Mouse (Mus musculus): ENCODE measurements around the gene Ldhc. TPM values are rescaled to one million over a fixed set of nuclear protein-coding genes. Genes with fewer than 3 reads are reported as not detected.
"Not testable (repeated sequence)": the region's sequence is repeated elsewhere in the genome, so short reads cannot be mapped to it uniquely, and the experiment has no call there.

Ldhc gene
- total RNA-seq, 2 experiments from 2014 or later, result 1.0 to 2.3 TPM

DNA sequence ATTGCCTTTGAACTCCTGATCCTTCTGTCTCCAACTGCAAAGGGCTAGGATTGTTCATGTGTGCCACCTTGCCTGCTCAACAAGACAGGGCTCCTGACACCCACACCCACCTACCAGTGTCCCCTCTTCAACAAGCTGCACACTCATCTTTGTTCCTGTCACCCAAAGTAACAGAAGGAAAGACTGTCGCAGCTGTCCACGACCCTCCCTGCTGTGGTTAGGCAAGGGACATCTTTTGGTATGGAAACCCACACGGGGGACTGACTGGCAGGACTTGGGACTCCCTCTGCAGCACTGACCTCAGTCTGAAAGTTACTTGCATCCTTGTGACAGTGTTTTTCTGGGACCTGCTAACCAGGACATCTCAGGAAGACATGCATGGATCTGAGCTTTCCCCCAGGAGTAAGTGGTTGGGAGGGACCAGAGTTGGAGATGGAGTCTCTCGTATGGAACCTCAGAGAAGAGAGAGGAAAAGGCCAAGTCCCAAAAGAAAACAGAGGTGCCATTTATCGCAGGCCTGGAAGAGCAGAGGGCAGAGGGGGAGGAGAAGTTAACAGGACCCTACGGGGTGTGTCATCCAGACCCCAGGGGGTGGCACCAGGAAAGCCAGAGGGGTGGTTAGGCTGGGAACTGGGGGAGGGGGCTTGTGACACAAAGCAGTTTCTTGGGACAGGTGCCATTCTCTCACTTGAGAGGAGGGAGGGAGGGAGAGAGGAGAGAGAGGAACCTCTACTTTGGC, 20.0 kb upstream of the Ldhc start, which contains the start of gene Ldha:
Gene Ldha, plus strand, starts transcription at position 689 of the 739 bp plus-strand sequence.
- ATAC-seq (ENCODE audit: poor library complexity, severe bottlenecking), result no peak

- ATAC-seq (ENCODE audit: poor library complexity, severe bottlenecking), result no peak
These were observed 18.7 kb upstream of the Ldhc start for GRCm38 (mm10) chr7:46842278-46842677.

- no peak for ATAC-seq (ENCODE audit: poor library complexity, severe bottlenecking)
These were observed 17.4 kb upstream of the Ldhc start for GRCm38 (mm10) chr7:46843576-46843975.

DNA sequence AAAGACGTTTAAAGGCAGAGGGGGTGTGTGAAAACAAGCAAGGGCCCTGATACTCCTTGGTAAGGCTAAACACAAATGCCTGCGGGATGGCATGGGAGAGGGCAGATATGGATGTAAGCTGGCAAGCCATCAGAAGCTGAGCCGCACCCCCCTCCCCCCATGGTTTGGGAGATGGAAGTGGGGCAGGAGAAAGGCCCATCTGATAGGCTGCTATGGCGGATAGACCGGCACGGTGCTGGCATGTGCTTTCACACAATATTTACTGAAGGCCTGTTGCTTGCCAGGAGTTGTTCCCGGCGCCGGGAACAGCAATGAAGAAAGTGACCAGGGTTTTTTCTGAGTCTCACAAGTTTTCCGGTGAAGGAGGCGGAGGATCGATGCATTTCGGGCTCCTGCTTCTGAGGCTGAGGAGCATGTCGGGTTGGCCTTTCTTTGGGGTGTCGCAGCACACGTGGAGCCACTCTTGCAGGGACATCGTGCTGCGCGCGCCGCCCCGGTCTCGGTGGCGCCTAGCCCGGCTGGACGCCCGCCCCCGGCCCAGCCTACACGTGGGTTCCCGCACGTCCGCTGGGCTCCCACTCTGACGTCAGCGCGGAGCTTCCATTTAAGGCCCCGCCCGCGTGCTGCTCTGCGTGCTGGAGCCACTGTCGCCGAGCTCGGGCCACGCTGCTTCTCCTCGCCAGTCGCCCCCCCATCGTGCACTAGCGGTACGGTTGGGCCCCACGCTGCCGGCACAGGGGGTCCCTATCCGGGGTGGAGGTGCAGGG, 15.6 kb upstream of the Ldhc start:
- ATAC-seq (ENCODE audit: poor library complexity, severe bottlenecking), result peak; percentile 78

DNA sequence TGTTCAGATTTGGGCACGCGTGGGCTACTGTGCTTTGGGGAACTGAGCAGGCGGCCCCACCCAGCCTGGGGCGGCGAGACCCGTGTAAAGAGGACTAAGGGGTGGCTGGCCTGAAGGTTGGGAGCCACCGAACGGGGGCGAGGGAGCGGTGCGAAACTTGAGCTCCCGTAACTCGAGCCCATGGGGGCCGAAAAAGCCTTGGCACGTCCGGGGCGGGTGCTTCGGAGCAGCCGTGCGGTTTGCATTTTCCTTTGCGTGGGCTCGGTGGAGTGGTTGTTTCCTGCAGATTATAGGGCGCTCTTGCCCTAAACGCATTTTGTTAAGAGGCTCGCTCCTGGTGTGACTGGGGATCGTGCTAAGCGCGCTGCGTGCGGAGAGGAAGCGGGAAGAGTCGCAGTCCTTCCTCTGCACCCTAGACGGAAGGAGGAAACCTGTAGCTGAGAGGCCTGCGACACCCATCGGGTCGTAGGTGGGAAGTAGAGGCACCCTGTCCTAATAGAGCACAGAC, 15.0 kb upstream of the Ldhc start:
- peak; percentile 39 for ATAC-seq (ENCODE audit: poor library complexity, severe bottlenecking)

DNA sequence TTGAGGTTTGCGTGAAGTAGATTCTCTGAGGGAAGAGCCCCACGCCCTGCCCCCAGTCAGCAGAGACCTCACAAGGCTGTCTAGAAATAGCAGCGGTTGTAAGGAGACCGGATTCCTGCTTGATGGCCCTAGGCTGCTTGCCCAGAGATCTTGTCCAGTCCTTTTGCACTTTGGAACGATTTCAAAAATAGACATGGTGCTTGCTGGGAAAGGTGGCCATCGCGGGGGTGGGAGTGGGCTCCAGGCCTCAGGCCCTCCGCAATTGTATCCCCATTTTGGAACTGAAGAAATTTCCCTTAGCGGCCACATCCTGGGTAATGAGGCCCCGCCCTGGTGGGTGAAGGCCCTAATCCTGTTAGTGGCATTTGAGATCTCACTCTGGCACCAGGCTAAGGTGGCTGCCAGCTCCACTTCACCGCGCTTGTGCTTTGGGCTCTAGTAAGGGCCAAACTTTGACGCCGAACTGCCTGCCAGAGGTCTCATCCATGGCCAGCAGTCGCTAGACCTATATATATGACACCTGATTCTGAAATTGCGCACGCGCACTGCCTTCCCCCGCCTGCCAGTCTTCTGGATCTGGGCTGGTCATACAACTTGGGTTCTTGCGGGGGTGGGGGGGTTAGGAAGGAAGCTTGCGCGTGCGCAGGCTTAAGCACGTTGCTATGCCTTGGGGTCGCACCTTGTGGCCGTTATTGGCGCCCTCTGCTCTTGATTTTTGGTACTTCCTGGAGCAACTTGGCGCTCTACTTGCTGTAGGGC, 14.3 kb upstream of the Ldhc start:
- peak; percentile 20 for ATAC-seq (ENCODE audit: poor library complexity, severe bottlenecking)

DNA sequence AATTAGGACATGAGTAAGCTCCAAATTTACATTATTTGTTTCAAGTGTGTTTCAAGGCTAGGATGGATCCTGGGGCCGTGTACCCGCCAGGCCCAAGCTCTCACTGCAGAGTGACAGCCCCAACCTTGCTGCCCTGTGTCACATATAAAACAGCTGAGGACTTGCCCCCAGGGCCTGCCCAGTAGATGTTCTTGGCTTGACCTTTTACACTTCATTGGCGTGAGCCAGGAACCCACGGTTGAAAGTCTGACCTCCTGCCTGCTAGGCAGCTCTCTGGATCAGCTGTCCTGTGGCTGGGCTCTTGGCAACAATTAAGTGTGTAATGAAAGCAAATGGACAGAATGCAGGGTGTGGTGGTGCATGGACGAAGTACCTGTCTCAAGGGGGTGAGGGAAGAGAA, 11.7 kb upstream of the Ldhc start:
- no peak for ATAC-seq (ENCODE audit: poor library complexity, severe bottlenecking)

- ATAC-seq (ENCODE audit: poor library complexity, severe bottlenecking), result no peak
These were observed 10.0 kb upstream of the Ldhc start for GRCm38 (mm10) chr7:46851026-46851425.

DNA sequence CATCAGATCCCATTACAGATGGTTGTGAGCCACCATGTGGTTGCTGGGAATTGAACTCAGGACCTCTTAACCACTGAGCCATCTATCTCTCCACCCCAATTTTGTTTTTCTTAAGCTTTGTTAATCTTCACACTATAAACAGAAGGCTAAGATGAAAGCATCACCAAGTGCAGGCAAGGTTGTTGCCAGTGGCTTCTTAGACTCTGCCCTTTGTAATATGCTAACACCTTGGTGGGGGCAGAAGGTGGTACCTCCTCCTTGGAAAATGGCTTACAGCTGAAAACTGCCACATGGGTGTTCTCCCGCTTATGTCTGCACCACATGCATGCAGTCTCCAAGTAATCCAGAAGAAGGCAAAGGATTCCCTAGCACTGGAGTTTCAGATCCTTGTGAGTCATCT, 8.3 kb upstream of the Ldhc start:
- ATAC-seq (ENCODE audit: poor library complexity, severe bottlenecking), result no peak

DNA sequence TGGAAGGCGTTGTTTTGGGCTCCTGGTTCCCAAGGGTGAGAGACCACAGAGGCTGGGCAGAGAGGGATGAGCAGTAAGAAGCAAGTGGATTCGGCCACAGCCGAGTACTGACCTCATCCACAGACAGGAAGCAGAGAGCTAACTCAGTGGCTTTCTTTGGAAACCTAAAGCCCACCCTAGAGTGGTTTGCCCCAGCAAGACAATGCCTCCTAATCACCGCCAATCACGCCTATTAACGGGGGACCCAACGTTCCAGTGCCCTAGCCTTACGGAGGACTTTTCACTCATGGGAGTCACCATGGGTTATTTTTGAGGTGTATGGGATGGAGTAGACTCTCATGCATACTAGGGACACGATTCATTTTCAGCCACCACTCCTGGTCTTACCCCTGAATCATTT, 7.6 kb upstream of the Ldhc start:
- ATAC-seq (ENCODE audit: poor library complexity, severe bottlenecking), result no peak

GRCm38 (mm10) chr7:46855866-46856560, 5.0 kb upstream of the Ldhc start:
- ATAC-seq (ENCODE audit: poor library complexity, severe bottlenecking), result no peak

DNA sequence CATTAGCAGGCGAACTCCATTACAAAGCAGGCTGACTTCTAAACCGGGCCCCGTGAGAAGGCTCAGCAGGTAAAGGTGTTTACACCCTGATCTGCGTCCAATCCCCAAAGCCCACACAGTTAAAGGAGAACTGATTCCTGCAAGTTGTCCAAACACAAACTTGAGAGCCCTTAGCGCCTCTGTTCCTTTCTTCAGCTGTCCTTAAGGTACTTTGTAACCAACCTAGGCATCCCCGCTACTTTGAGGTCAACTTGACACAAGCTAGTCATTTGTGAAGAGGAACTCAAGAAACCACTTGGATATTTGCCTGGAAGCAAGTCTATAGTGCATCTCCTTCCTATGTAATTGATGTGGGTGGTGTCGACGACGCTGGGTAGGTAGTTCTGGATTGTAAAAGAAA, 3.6 kb upstream of the Ldhc start:
- ATAC-seq (ENCODE audit: poor library complexity, severe bottlenecking), result no peak

- ATAC-seq (ENCODE audit: poor library complexity, severe bottlenecking), result no peak
These were observed 2.0 kb upstream of the Ldhc start for GRCm38 (mm10) chr7:46859031-46859430.

DNA sequence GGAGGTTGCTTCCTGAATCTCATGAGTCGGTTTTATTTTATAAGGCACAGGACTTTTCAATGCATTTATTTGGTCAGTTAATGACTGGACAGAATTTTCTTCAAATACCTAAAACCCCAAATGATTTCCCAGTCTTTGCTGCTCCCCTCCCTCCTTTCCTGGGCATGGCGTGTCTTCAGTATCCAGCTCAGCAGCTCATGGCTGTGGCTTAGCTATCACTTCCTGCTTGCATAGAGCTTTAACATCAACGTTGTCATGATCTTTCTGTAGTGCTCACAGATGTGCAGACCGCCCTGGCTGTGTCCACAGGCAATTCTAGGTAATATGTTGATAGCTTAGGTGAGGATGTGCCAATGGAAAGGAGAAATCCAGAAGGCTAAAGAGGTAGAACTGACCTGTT, 11.0 kb downstream of the Ldhc start:
- peak; percentile 57 for ATAC-seq (ENCODE audit: poor library complexity, severe bottlenecking)

DNA sequence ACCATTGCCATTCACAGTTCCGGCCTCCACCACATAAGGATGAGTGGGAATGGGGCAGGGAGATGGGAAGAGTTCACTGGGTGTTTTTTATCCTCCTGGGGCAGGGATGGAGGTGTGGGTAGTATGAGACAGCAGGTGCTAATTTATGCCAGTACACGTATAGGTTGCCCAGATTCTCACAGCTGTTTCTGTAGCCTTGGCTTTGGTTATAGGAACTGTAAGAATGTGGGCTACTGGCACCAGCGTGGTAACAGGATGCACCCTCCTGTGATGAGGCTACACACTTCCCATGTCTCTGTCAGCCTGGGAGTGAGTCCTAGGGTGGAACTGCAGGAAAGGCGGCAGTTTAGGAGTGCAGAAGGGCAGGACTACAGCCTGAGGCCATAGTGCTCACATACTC, 15.8 kb downstream of the Ldhc start:
- ATAC-seq (ENCODE audit: poor library complexity, severe bottlenecking), result no peak

- no peak for ATAC-seq (ENCODE audit: poor library complexity, severe bottlenecking)
These were observed 16.3 kb downstream of the Ldhc start for GRCm38 (mm10) chr7:46877255-46877654.

- ATAC-seq (ENCODE audit: poor library complexity, severe bottlenecking), result no peak
These were observed 18.8 kb downstream of the Ldhc start for GRCm38 (mm10) chr7:46879851-46880250.

DNA sequence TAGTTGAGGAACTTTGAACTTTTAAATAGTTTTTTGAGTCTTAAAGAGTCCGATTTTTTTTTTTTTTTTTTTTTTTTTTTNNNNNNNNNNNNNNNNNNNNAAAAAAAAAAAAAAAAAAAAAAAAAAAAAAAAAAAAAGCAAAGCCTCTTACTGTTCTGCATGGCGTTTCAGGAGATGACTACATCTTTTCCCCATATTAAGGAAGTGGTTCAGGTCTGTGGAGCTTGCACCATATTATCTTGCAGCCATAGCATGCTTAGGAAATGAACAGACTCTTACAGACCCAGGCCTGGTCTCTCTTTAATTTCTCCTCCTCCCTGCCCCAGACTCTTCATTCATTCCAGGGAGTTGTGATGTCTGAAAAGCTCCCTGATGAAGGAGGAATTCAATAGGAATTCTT, 20.0 kb downstream of the Ldhc start:
- peak; percentile 98 for ATAC-seq (ENCODE audit: poor library complexity, severe bottlenecking)

- not testable (repeated sequence) for ATAC-seq (ENCODE audit: poor library complexity, severe bottlenecking)
These were observed 20.9 kb downstream of the Ldhc start for GRCm38 (mm10) chr7:46881941-46882340.

DNA sequence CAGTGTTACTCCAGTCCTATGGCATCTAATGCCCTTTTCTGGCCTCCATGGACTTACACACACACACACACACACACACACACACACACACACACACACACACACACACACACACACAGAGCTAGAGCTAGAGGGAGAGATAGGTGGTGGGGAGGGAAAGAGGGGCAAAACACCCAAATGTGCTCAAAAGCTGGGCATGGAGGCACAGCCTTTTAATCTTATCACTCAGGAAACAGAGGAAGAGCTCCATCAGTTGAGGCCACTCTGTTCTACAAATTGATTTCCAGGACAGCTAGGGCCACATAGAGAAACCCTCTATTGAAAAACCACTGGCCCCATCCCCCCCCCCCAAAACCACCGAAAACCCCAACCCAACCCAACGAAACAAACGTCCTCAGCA, 22.3 kb downstream of the Ldhc start:
- no peak for ATAC-seq (ENCODE audit: poor library complexity, severe bottlenecking)

- peak; percentile 54 for ATAC-seq (ENCODE audit: poor library complexity, severe bottlenecking)
These were observed 34.5 kb downstream of the Ldhc start for GRCm38 (mm10) chr7:46895511-46895910.
